Mouse (Mus musculus): ENCODE results near the gene Cirbp. TPM values are rescaled to one million over a fixed set of nuclear protein-coding genes. Genes with fewer than 3 reads are reported as not detected.
"Not testable (repeated sequence)": the region's sequence is repeated elsewhere in the genome, so short reads cannot be mapped to it uniquely, and the experiment has no call there.

Cirbp gene
- polyA plus RNA-seq, 1 experiment from 2014 or later: 149 TPM

GRCm38 (mm10) chr10:80194441-80194840 is 28.7 kb downstream of the Cirbp start:
- Histone ChIP-seq H3K9me3 (no peaks in the 10 kb centered on the region), H3K27ac (no peak overlapping the region), H3K27me3 (peaks cover 34% of the 10 kb centered on the region), H3K4me1 (peaks cover 16% of the 10 kb centered on the region), H3K9ac (peak overlapping the region; percentile 48), H3K36me3 (no peaks in the 10 kb centered on the region), H3K4me2 (replicated peaks) (no peak overlapping the region), H3K4me3 (no peak overlapping the region)
- no peak for ATAC-seq (ENCODE audit: low FRiP score, low read depth)
- 60% methylated on average over 8 of the region's 8 CpGs for WGBS

- no peak for ATAC-seq (ENCODE audit: low FRiP score, low read depth)
- 95% methylated on average over 1 of the region's 1 CpGs for WGBS
- Histone ChIP-seq H3K9ac (no peak overlapping the region), H3K27me3 (peaks cover 17% of the 10 kb centered on the region), H3K4me3 (no peak overlapping the region), H3K27ac (no peak overlapping the region), H3K4me1 (0 out of 2 replicates have a peak, but pooled peaks cover 4% of the 10 kb centered on the region), H3K4me2 (replicated peaks) (no peak overlapping the region), H3K36me3 (no peaks in the 10 kb centered on the region), H3K9me3 (no peaks in the 10 kb centered on the region)
Measured at GRCm38 (mm10) chr10:80196167-80196566, 30.4 kb downstream of the Cirbp start.

GRCm38 (mm10) chr10:80196778-80197581 is 31.2 kb downstream of the Cirbp start:
- H3K4me3 ChIP-seq: no peak overlapping the region
- no peak overlapping the region for H3K4me2 ChIP-seq (replicated peaks)
- ATAC-seq (ENCODE audit: low FRiP score, low read depth): no peak
- no peak overlapping the region for H3K27ac ChIP-seq
- H3K36me3 ChIP-seq: no peaks in the 10 kb centered on the region
- H3K9me3 ChIP-seq: no peaks in the 10 kb centered on the region
- no peak overlapping the region for H3K9ac ChIP-seq
- H3K4me1 ChIP-seq: 0 out of 2 replicates have a peak, but pooled peaks cover 4% of the 10 kb centered on the region
- peaks cover 9% of the 10 kb centered on the region for H3K27me3 ChIP-seq
- WGBS: 77% methylated on average over 33 of the region's 33 CpGs

GRCm38 (mm10) chr10:80199440-80200008 is 33.7 kb downstream of the Cirbp start:
- H3K9me3 ChIP-seq: no peaks in the 10 kb centered on the region
- H3K27me3 ChIP-seq: no peaks in the 10 kb centered on the region
- no peak overlapping the region for H3K4me2 ChIP-seq (replicated peaks)
- ATAC-seq (ENCODE audit: low FRiP score, low read depth): peak; percentile 83
- H3K36me3 ChIP-seq: no peaks in the 10 kb centered on the region
- WGBS: 62% methylated on average over 3 of the region's 3 CpGs
- 0 out of 2 replicates have a peak, but pooled peaks cover 4% of the 10 kb centered on the region for H3K4me1 ChIP-seq
- H3K27ac ChIP-seq: no peak overlapping the region
- no peak overlapping the region for H3K9ac ChIP-seq
- no peak overlapping the region for H3K4me3 ChIP-seq

GRCm38 (mm10) chr10:80200485-80200884 is 34.7 kb downstream of the Cirbp start:
- Histone ChIP-seq H3K27me3 (no peaks in the 10 kb centered on the region), H3K4me3 (no peak overlapping the region), H3K9ac (no peak overlapping the region), H3K27ac (no peak overlapping the region), H3K36me3 (no peaks in the 10 kb centered on the region), H3K4me2 (replicated peaks) (no peak overlapping the region), H3K9me3 (no peaks in the 10 kb centered on the region), H3K4me1 (0 out of 2 replicates have a peak, but pooled peaks cover 4% of the 10 kb centered on the region)
- no peak for ATAC-seq (ENCODE audit: low FRiP score, low read depth)
- WGBS: 77% methylated on average over 6 of the region's 6 CpGs

- H3K27me3 ChIP-seq: peaks cover 10% of the 10 kb centered on the region
- no peaks in the 10 kb centered on the region for H3K36me3 ChIP-seq
- H3K4me2 ChIP-seq (replicated peaks): no peak overlapping the region
- no peak for ATAC-seq (ENCODE audit: low FRiP score, low read depth)
- no peak overlapping the region for H3K27ac ChIP-seq
- 45% methylated on average over 7 of the region's 7 CpGs for WGBS
- H3K9me3 ChIP-seq: no peaks in the 10 kb centered on the region
- no peak overlapping the region for H3K9ac ChIP-seq
- peaks cover 9% of the 10 kb centered on the region for H3K4me1 ChIP-seq
- H3K4me3 ChIP-seq: no peak overlapping the region
Measured at GRCm38 (mm10) chr10:80204055-80204454, 38.3 kb downstream of the Cirbp start.

GRCm38 (mm10) chr10:80207201-80207600 is 41.4 kb downstream of the Cirbp start:
- no peak overlapping the region for H3K27ac ChIP-seq
- H3K4me1 ChIP-seq: peaks cover 7% of the 10 kb centered on the region
- H3K9me3 ChIP-seq: no peaks in the 10 kb centered on the region
- no peak overlapping the region for H3K9ac ChIP-seq
- ATAC-seq (ENCODE audit: low FRiP score, low read depth): no peak
- peaks cover 14% of the 10 kb centered on the region for H3K27me3 ChIP-seq
- H3K36me3 ChIP-seq: no peaks in the 10 kb centered on the region
- no peak overlapping the region for H3K4me2 ChIP-seq (replicated peaks)
- WGBS: 69% methylated on average over 1 of the region's 1 CpGs
- H3K4me3 ChIP-seq: no peak overlapping the region

- Histone ChIP-seq H3K4me1 (peaks cover 7% of the 10 kb centered on the region), H3K4me2 (replicated peaks) (no peak overlapping the region), H3K9ac (no peak overlapping the region), H3K36me3 (no peaks in the 10 kb centered on the region), H3K9me3 (no peaks in the 10 kb centered on the region), H3K27me3 (peaks cover 14% of the 10 kb centered on the region), H3K27ac (no peak overlapping the region), H3K4me3 (no peak overlapping the region)
- no peak for ATAC-seq (ENCODE audit: low FRiP score, low read depth)
- 67% methylated on average over 10 of the region's 10 CpGs for WGBS
Measured at GRCm38 (mm10) chr10:80207676-80208075, 41.9 kb downstream of the Cirbp start.

- no peak for ATAC-seq (ENCODE audit: low FRiP score, low read depth)
- 77% methylated on average over 4 of the region's 4 CpGs for WGBS
- Histone ChIP-seq H3K4me3 (no peak overlapping the region), H3K9me3 (no peaks in the 10 kb centered on the region), H3K9ac (no peak overlapping the region), H3K36me3 (no peaks in the 10 kb centered on the region), H3K27me3 (peaks cover 14% of the 10 kb centered on the region), H3K27ac (no peak overlapping the region), H3K4me2 (replicated peaks) (no peak overlapping the region), H3K4me1 (peaks cover 7% of the 10 kb centered on the region)
Measured at GRCm38 (mm10) chr10:80208248-80208647, 42.5 kb downstream of the Cirbp start.

- Histone ChIP-seq H3K9ac (peak overlapping the region; percentile 36), H3K9me3 (no peaks in the 10 kb centered on the region), H3K4me2 (replicated peaks) (peak overlapping the region; percentile 37), H3K27me3 (peaks cover 14% of the 10 kb centered on the region), H3K36me3 (no peaks in the 10 kb centered on the region), H3K27ac (no peak overlapping the region), H3K4me3 (0 out of 2 replicates have a peak overlapping the region, but pooled peaks have one; percentile 1), H3K4me1 (peaks cover 7% of the 10 kb centered on the region)
- no peak for ATAC-seq (ENCODE audit: low FRiP score, low read depth)
- 14% methylated on average over 24 of the region's 24 CpGs for WGBS
Measured at GRCm38 (mm10) chr10:80208841-80209371, 43.1 kb downstream of the Cirbp start.

- not testable (repeated sequence) for ATAC-seq (ENCODE audit: low FRiP score, low read depth); H3K4me3 ChIP-seq; H3K27ac ChIP-seq; H3K36me3 ChIP-seq; H3K9me3 ChIP-seq; H3K9ac ChIP-seq; H3K4me1 ChIP-seq; H3K4me2 ChIP-seq (replicated peaks)
- WGBS: 72% methylated on average over 7 of the region's 7 CpGs
- peaks cover 17% of the 10 kb centered on the region for H3K27me3 ChIP-seq
Measured at GRCm38 (mm10) chr10:80211547-80212103, 45.8 kb downstream of the Cirbp start.
